Mouse (Mus musculus) hindbrain, postnatal 0 days (tissue): ENCODE measurements at regions not wholly inside any gene's neighbourhood (a gene's known extent, or its start where the extent isn't known, plus 50 kb on each side); places are given as distances from the start of the nearest gene placed in this dataset.

Source experiments
- ATAC-seq: fragments of 200-750 bp; cut with Nextera tagmentation; 2 replicates; pipeline ENCODE4 v1.8.0; 2017; ENCODE audit warnings: mild to moderate bottlenecking, moderate TSS enrichment, moderate library complexity
- DNase-seq: peaks from one replicate; pipeline ENCODE4 v3.0.0-alpha.2; 2015; ENCODE audit warnings: low spot score
- H3K27ac ChIP-seq: fragments of 300-500 bp; sonication (generic); 2 replicates; pipeline ENCODE4 v1.5.1; 2014; ENCODE audit warnings: mild to moderate bottlenecking
- H3K27me3 ChIP-seq: fragments of 300-500 bp; sonication (generic); 2 replicates; pipeline ENCODE4 v1.6.1; 2014; ENCODE audit warnings: low read length, mixed read lengths; ENCODE audit not compliant: insufficient read depth
- H3K36me3 ChIP-seq: fragments of 300-500 bp; sonication (generic); 2 replicates; pipeline ENCODE4 v1.6.1; 2014; ENCODE audit warnings: low read length, mixed read lengths; ENCODE audit not compliant: insufficient read depth
- H3K4me1 ChIP-seq: fragments of 300-500 bp; sonication (generic); 2 replicates; pipeline ENCODE4 v1.6.1; 2014; ENCODE audit warnings: antibody characterized with exemption, low read length, mixed read lengths; ENCODE audit not compliant: insufficient read depth
- H3K4me2 ChIP-seq: fragments of 300-500 bp; sonication (generic); 2 replicates; pipeline ENCODE4 v1.6.1; 2014; ENCODE audit warnings: low read depth, mild to moderate bottlenecking, low read length, moderate library complexity, mixed read lengths
- H3K4me3 ChIP-seq: fragments of 300-500 bp; sonication (generic); 2 replicates; pipeline ENCODE4 v1.5.1; 2014; ENCODE audit warnings: low read length
- H3K9ac ChIP-seq: fragments of 300-500 bp; sonication (generic); replicated peaks from 2 replicates; pipeline ENCODE4 v1.6.1; 2014; ENCODE audit warnings: mild to moderate bottlenecking, low read length, moderate library complexity, mixed read lengths
- H3K9me3 ChIP-seq: fragments of 300-500 bp; sonication (generic); 2 replicates; pipeline ENCODE4 v1.6.1; 2016; ENCODE audit warnings: low read length, mixed read lengths
- CTCF ChIP-seq: IDR thresholded peaks from 2 replicates; pipeline ENCODE4 v1.5.1; 2016; ENCODE audit warnings: antibody characterized with exemption, control low read depth, low read depth
- WGBS: fragments of 180-500 bp; shearing (Covaris S2); extraction: QIAGEN DNeasy Blood & Tissue Kit; methylation state at CpG from one replicate; pipeline ENCODE4 v1.1.7; 2014; 5-methylcytosine and 5-hydroxymethylcytosine counted together

DNA sequence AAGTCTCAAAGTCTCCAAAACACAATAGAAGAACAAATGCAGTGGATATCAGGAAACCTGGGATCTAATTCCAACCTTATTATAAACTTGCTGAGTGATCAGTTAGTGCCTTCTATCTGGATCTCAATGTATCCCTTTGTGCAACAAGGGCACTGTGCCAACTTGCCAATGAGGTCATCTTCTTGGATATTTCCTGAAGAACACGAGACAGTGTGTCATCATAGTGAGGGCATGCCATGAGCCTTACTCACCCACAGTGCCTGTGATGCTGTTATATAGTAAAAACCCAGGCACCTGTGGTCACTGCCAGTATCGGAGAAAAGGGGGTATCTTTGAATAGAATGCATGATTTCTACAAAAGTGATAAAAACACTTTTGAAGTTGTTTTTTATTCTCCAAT lies 60.2 kb upstream of the Cd34 start:
- Histone ChIP-seq H3K4me1 (no peaks in the 10 kb centered on the region), H3K9ac (no peak overlapping the region), H3K9me3 (no peaks in the 10 kb centered on the region), H3K4me3 (no peak overlapping the region), H3K36me3 (no peaks in the 10 kb centered on the region), H3K4me2 (no peak overlapping the region), H3K27ac (no peak overlapping the region), H3K27me3 (no peaks in the 10 kb centered on the region)
- no peak for TF ChIP-seq CTCF
- DNase-seq (peak; percentile 11), ATAC-seq (no peak)
- WGBS: 67% methylated on average over 2 of the region's 2 CpGs

DNA sequence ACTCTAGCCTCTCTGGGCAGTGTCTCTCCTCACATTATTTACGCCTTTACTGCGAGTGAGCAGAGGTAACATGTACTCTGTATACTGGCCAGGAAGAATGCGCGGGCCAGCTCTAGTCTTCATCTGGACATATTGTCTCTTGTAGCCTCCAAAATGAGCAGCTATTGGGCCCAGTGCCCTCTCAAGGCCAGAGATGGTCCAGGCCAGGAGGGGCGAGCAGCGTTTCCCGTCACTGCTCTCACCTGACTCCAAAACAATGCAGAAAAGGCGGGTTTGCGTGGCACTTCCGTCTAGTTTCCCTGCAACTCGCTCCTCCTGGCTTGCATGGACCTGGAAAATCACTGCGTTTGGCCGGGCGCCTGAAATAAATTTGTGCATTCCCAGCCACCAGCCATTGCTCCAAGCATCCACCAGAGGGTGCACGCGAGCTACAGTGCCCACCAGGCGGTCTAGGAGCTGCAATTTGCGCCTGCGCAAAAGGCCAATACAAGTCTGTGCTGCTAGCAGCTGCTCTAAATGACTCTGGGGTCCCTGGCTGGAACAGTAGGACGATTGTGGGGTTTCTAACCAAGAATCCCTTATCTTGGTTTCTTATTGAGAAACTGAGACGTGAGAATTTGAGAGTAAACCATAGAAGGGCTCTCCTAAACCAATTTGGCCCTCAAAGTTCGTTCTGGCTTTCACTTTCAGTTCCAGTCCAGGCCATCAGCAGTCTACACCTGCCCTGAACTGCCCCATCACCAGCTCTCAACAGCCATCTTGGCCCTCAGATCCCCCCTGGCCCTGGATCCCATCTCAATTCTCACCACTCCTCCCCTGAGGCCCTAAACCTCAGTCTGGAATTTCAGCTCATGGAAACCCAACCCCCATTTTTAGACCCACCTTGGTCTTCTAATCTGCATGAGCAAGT lies 59.0 kb upstream of the Cd34 start:
- Histone ChIP-seq H3K9me3 (no peaks in the 10 kb centered on the region), H3K36me3 (no peaks in the 10 kb centered on the region), H3K27me3 (no peaks in the 10 kb centered on the region), H3K27ac (no peak overlapping the region), H3K9ac (no peak overlapping the region), H3K4me1 (no peaks in the 10 kb centered on the region), H3K4me3 (no peak overlapping the region), H3K4me2 (peak overlapping the region; percentile 39; the same call in 1 of the 2 replicates)
- peak; percentile 99 for TF ChIP-seq CTCF
- 25% methylated on average over 22 of the region's 22 CpGs for WGBS
- DNase-seq: peak; percentile 93
- peak; percentile 89 for ATAC-seq

DNA sequence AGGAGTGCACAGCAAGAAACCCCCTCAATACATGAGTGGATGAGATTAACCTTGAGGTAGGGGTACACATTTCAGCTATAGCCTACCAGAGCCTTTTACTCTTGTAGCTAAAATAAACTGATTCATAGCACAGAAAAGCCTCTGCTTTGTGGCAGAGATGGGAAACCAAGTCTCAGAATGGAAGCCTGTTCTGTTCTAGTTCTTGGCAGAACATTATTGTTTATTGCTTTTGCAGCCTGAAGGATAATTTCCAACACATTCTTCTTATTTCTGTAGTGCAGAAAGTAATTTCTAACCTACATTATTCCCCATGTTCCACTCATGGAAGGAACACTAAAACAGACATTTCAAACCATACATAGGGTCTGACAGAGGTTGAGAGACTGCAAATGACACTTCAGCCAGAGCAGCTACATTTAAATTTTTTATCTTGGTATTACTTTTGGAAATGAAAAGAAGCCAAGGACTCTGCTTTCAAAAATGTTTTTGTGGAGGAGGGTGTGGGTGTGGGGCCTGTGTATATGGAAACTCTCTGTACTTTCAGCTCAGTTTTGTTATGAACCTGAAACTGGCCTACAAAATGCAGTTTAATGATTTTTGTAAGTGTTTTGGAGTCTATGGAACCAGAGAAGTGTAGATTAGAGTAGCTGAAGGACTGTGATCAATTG lies 56.9 kb upstream of the Cd34 start:
- ATAC-seq (no peak), DNase-seq (no peak)
- Histone ChIP-seq H3K4me3 (no peak overlapping the region), H3K9me3 (no peaks in the 10 kb centered on the region), H3K9ac (no peak overlapping the region), H3K27me3 (no peaks in the 10 kb centered on the region), H3K36me3 (no peaks in the 10 kb centered on the region), H3K4me1 (no peaks in the 10 kb centered on the region), H3K4me2 (no peak overlapping the region), H3K27ac (no peak overlapping the region)
- TF ChIP-seq CTCF: no peak

GRCm38 (mm10) chr1:194885071-194885686 lies 53.4 kb upstream of the Cd34 start:
- no peaks in the 10 kb centered on the region for H3K4me1 ChIP-seq
- WGBS: 53% methylated on average over 5 of the region's 5 CpGs
- no peak overlapping the region for H3K4me2 ChIP-seq
- H3K27me3 ChIP-seq: no peaks in the 10 kb centered on the region
- H3K9me3 ChIP-seq: no peaks in the 10 kb centered on the region
- H3K36me3 ChIP-seq: no peaks in the 10 kb centered on the region
- H3K9ac ChIP-seq: no peak overlapping the region
- H3K4me3 ChIP-seq: no peak overlapping the region
- no peak for TF ChIP-seq CTCF
- DNase-seq (peak; percentile 26), ATAC-seq (0 out of 2 replicates have a peak, but pooled peaks have one; percentile 35)
- H3K27ac ChIP-seq: no peak overlapping the region

- no peak for TF ChIP-seq CTCF
- ATAC-seq: peak; percentile 66
- Histone ChIP-seq H3K9ac (no peak overlapping the region), H3K4me2 (no peak overlapping the region), H3K4me3 (no peak overlapping the region), H3K27me3 (no peaks in the 10 kb centered on the region), H3K36me3 (no peaks in the 10 kb centered on the region), H3K4me1 (no peaks in the 10 kb centered on the region), H3K9me3 (no peaks in the 10 kb centered on the region), H3K27ac (no peak overlapping the region)
- 52% methylated on average over 5 of the region's 5 CpGs for WGBS
- DNase-seq: peak; percentile 55
These were observed 52.9 kb upstream of the Cd34 start for GRCm38 (mm10) chr1:194885687-194886077.
